Mouse (Mus musculus) intestine, embryonic 15.5 days (tissue): ENCODE data around the gene Slain2. TPM values are rescaled to one million over a fixed set of nuclear protein-coding genes. Genes with fewer than 3 reads are reported as not detected.
A peak's percentile ranks its signal among the peaks of the same experiment; 100 is the strongest.
"Not testable (repeated sequence)": the region's sequence is repeated elsewhere in the genome, so short reads cannot be mapped to it uniquely, and the experiment has no call there.

Experiments
- ATAC-seq: fragments of 200-750 bp; cut with Nextera tagmentation; 2 replicates; pipeline ENCODE4 v1.8.0; 2017; ENCODE audit warnings: moderate TSS enrichment, moderate library complexity
- H3K27ac ChIP-seq: fragments of 300-500 bp; sonication (generic); 2 replicates; pipeline ENCODE4 v1.5.1; 2015; ENCODE audit warnings: mild to moderate bottlenecking, inconsistent platforms
- H3K27me3 ChIP-seq: fragments of 300-500 bp; sonication (generic); replicated peaks from 2 replicates; pipeline ENCODE4 v1.6.1; 2015; ENCODE audit warnings: inconsistent platforms
- H3K36me3 ChIP-seq: fragments of 300-500 bp; sonication (generic); 2 replicates; pipeline ENCODE4 v1.6.1; 2015; ENCODE audit warnings: inconsistent platforms
- H3K4me1 ChIP-seq: fragments of 300-500 bp; sonication (generic); replicated peaks from 2 replicates; pipeline ENCODE4 v1.6.1; 2015; ENCODE audit warnings: inconsistent platforms
- H3K4me2 ChIP-seq: fragments of 300-500 bp; sonication (generic); replicated peaks from 2 replicates; pipeline ENCODE4 v1.6.1; 2015; ENCODE audit warnings: mild to moderate bottlenecking, inconsistent platforms
- H3K4me3 ChIP-seq: fragments of 300-500 bp; sonication (generic); replicated peaks from 2 replicates; pipeline ENCODE4 v1.5.1; 2015; ENCODE audit warnings: inconsistent platforms
- H3K9ac ChIP-seq: fragments of 300-500 bp; sonication (generic); 2 replicates; pipeline ENCODE4 v1.6.1; 2015; ENCODE audit warnings: inconsistent platforms
- H3K9me3 ChIP-seq: fragments of 300-500 bp; sonication (generic); 2 replicates; pipeline ENCODE4 v1.6.1; 2016; ENCODE audit warnings: inconsistent platforms
- WGBS: fragments of 180-500 bp; shearing (Covaris S2); methylation state at CpG from one replicate; pipeline ENCODE4 v1.1.7; 2015; 5-methylcytosine and 5-hydroxymethylcytosine counted together
- polyA plus RNA-seq: library from polyadenylated mRNA; unstranded; fragments of >200 nt; fragmentation: Nextera tagmentation; extraction: Ambion mirVana; gene quantifications from 2 replicates; pipeline ENCODE4 v1.2.1, GENCODE M21; 2015

Slain2 gene
- polyA plus RNA-seq, 1 experiment from 2014 or later: 12.9 TPM

GRCm38 (mm10) chr5:73006784-73007581 is 92.9 kb downstream of the Slain2 start, which contains the start of gene Slc10a4:
Slc10a4 (plus strand) TSS chr5:73006883.
- peak within 1 kb of the TSS; percentile 90 for H3K4me2 ChIP-seq
- no peaks in the 10 kb centered on the region for H3K9me3 ChIP-seq
- H3K9ac ChIP-seq: peak within 1 kb of the TSS; percentile 44
- peak within 1 kb of the TSS; percentile 43 for H3K4me3 ChIP-seq
- H3K36me3 ChIP-seq: no peaks in the 10 kb centered on the region
- 6% methylated on average over 65 of the region's 65 CpGs for WGBS
- H3K27me3 ChIP-seq: peaks cover 13% of the 10 kb centered on the region
- no peak within 1 kb of the TSS for H3K27ac ChIP-seq
- peak; percentile 87 for ATAC-seq
- peaks cover 7% of the 10 kb centered on the region for H3K4me1 ChIP-seq

GRCm38 (mm10) chr5:73007582-73007959 is 93.5 kb downstream of the Slain2 start:
- 42% methylated on average over 5 of the region's 5 CpGs for WGBS
- H3K27me3 ChIP-seq: peaks cover 13% of the 10 kb centered on the region
- H3K27ac ChIP-seq: no peak overlapping the region
- ATAC-seq: peak; percentile 20; the same call in 1 of the 2 replicates
- H3K4me3 ChIP-seq: peak overlapping the region; percentile 43
- no peaks in the 10 kb centered on the region for H3K9me3 ChIP-seq
- no peak overlapping the region for H3K9ac ChIP-seq
- no peaks in the 10 kb centered on the region for H3K36me3 ChIP-seq
- peaks cover 7% of the 10 kb centered on the region for H3K4me1 ChIP-seq
- H3K4me2 ChIP-seq: peak overlapping the region; percentile 90

GRCm38 (mm10) chr5:73008230-73008629 is 94.1 kb downstream of the Slain2 start:
- not testable (repeated sequence) for H3K9me3 ChIP-seq, H3K4me3 ChIP-seq, H3K27ac ChIP-seq, H3K9ac ChIP-seq, H3K4me2 ChIP-seq, H3K36me3 ChIP-seq, H3K4me1 ChIP-seq
- ATAC-seq: 0 out of 2 replicates have a peak, but pooled peaks have one; percentile 57
- H3K27me3 ChIP-seq: peaks cover 13% of the 10 kb centered on the region
- WGBS: 35% methylated on average over 8 of the region's 8 CpGs

DNA sequence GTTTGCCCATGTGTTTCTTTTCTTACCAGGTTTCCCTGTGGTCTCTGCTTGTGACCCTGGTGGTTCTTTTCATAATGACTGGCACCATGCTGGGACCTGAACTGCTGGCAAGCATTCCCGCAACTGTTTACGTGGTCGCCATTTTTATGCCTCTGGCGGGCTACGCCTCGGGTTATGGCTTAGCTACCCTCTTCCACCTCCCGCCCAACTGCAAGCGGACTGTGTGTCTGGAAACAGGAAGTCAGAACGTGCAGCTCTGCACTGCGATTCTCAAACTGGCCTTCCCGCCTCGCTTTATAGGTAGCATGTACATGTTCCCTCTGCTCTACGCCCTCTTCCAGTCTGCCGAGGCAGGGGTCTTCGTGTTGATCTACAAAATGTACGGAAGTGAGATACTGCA is 97.7 kb downstream of the Slain2 start:
- not testable (repeated sequence) for H3K36me3 ChIP-seq, H3K4me3 ChIP-seq, H3K27ac ChIP-seq, ATAC-seq, H3K4me2 ChIP-seq, H3K9ac ChIP-seq, H3K9me3 ChIP-seq
- H3K4me1 ChIP-seq: peaks cover 10% of the 10 kb centered on the region
- 92% methylated on average over 16 of the region's 16 CpGs for WGBS
- peaks cover 12% of the 10 kb centered on the region for H3K27me3 ChIP-seq

DNA sequence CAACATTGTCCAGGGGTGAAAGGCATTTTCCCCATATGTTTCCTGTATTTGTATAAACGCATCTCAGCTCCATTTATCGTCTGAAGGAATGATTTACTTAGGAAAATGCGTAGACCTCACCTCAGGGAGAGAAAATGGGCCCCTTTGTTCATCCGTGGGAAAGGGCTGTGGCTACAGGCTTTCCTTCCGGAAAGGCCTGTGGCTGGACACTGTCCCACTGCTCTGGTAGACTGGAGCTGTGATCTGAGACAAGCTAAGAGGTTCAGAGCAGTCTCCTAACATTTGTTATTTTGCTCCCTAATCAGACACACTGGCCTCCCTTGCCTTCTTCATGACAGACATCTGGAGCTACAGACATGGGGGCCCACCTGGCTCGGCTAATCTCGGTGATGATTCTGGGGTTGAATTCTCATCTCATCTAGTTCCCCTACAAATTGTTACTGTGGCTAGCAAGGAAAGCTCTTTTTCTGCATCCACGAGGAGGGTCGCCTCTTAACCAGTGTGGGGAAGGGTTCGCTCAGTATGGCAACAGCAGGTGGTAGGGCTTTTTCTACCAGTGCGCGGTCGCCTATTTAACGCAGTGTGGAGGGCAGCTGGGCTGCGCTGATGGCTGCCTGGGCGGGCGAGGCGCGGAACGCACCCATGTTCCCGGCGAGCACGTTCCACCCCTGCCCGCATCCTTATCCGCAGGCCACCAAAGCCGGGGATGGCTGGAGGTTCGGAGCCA is 98.9 kb downstream of the Slain2 start:
- H3K27me3 ChIP-seq, H3K9me3 ChIP-seq, H3K36me3 ChIP-seq, H3K9ac ChIP-seq, H3K4me1 ChIP-seq, H3K27ac ChIP-seq: not testable (repeated sequence)
- Histone ChIP-seq H3K4me2 (peak overlapping the region; percentile 82), H3K4me3 (peak overlapping the region; percentile 35)
- peak; percentile 69 for ATAC-seq
- WGBS: 23% methylated on average over 25 of the region's 27 CpGs

GRCm38 (mm10) chr5:73013611-73014287 is 99.6 kb downstream of the Slain2 start:
- H3K4me1 ChIP-seq, H3K27me3 ChIP-seq, H3K9me3 ChIP-seq, H3K36me3 ChIP-seq, H3K27ac ChIP-seq: not testable (repeated sequence)
- Histone ChIP-seq H3K4me3 (peak overlapping the region; percentile 35), H3K9ac (peak overlapping the region; percentile 32; the same call in 1 of the 2 replicates), H3K4me2 (peak overlapping the region; percentile 82)
- 2% methylated on average over 54 of the region's 65 CpGs for WGBS
- ATAC-seq: peak; percentile 71

GRCm38 (mm10) chr5:73014745-73015144 is 100.6 kb downstream of the Slain2 start:
- H3K9me3 ChIP-seq: no peaks in the 10 kb centered on the region
- H3K4me2 ChIP-seq: no peak overlapping the region
- H3K4me3 ChIP-seq: no peak overlapping the region
- no peak for ATAC-seq
- H3K36me3 ChIP-seq: no peaks in the 10 kb centered on the region
- no peak overlapping the region for H3K9ac ChIP-seq
- WGBS: 47% methylated on average over 9 of the region's 9 CpGs
- peaks cover 6% of the 10 kb centered on the region; the same call in 1 of the 2 replicates for H3K4me1 ChIP-seq
- 0 out of 2 replicates have a peak, but pooled peaks cover 3% of the 10 kb centered on the region for H3K27me3 ChIP-seq
- no peak overlapping the region for H3K27ac ChIP-seq

GRCm38 (mm10) chr5:73023801-73024200 is 109.7 kb downstream of the Slain2 start:
- 92% methylated on average over 13 of the region's 13 CpGs for WGBS
- no peak overlapping the region for H3K4me2 ChIP-seq
- no peak overlapping the region for H3K27ac ChIP-seq
- peaks cover 8% of the 10 kb centered on the region; the same call in 1 of the 2 replicates for H3K36me3 ChIP-seq
- no peaks in the 10 kb centered on the region for H3K27me3 ChIP-seq
- H3K9ac ChIP-seq: no peak overlapping the region
- no peaks in the 10 kb centered on the region for H3K4me1 ChIP-seq
- no peak for ATAC-seq
- H3K9me3 ChIP-seq: no peaks in the 10 kb centered on the region
- H3K4me3 ChIP-seq: no peak overlapping the region

Other genes with a start within 250 kb of the Slain2 start
- 0.39 and 0.57 TPM in 2 replicates for gene Txk, start 161.5 kb upstream of the Slain2 start, polyA plus RNA-seq
- gene Tec, start 45.8 kb upstream of the Slain2 start, polyA plus RNA-seq: 12.8 and 13.0 TPM in 2 replicates
- not detected in 2 replicates for gene Gm10135, start 60.4 kb downstream of the Slain2 start, polyA plus RNA-seq
- 10.4 and 12.4 TPM in 2 replicates for gene Slc10a4, start 92.6 kb downstream of the Slain2 start, polyA plus RNA-seq